In the genomic region with DNA sequence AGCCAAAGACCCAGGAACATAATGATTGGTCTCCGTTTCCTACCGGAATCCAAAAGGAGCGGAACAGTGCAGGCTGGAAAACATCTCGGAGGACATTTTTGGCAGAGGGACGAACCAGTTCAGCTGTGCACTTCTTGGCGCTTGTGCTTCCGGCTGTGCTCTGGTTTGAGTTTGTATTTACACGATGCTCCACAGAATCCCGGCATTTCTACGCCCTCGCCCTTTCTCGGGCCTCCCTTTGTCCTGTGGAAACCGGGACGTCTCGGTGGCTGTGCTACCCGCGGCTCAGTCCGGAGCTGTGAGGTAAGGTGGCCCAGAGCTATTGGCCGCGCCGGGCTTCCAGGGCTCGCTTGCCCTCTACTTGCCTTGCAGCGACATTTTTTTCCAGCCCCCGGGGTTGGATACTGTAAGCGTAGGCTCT, we compare ENCODE assay signal across 8 mouse cellular contexts. TPM values are rescaled to one million over a fixed set of nuclear protein-coding genes. Genes with fewer than 3 reads are reported as not detected.
DNase-seq lines count a peak whose midpoint lies in the region; ATAC-seq and TF ChIP-seq lines count a peak whose summit lies in the region.

Mrps31 (plus strand) TSS at position 80 of the 421 bp plus-strand sequence.

- no peaks in the 10 kb centered on the region for H3K9me3 ChIP-seq in MEL (replicated peaks; ENCODE audit: insufficient read depth, low read length)
- H3K9me3 ChIP-seq in lung, embryonic 16.5 days (ENCODE audit: control insufficient read depth, low read length): no peaks in the 10 kb centered on the region

- peaks cover 19% of the 10 kb centered on the region for H3K79me2 ChIP-seq in MEL (ENCODE audit: control insufficient read depth, insufficient read depth, low read length, poor library complexity)

- TF ChIP-seq RAD21 in MEL (IDR thresholded peaks at IDR 0.05; ENCODE audit: low read depth, low read length): no peak

- DNase-seq in MEL (ENCODE audit: low read depth, low spot score): peak; percentile 97
- DNase-seq in cerebellum, adult 2 months: peak; percentile 87 to 89
- peak; percentile 91 for DNase-seq in forelimb bud, embryonic 11.5 days (ENCODE audit: low read depth, low spot score)
- DNase-seq in layer of hippocampus, adult 9-10 months (ENCODE audit: low spot score): peak; percentile 85
- DNase-seq in ovary, postnatal 10 days (ENCODE audit: low spot score): peak; percentile 53
- peak; percentile 51 to 80 for DNase-seq in thymus, postnatal 10 days (ENCODE audit: low spot score in 2 of 2)

- peak within 1 kb of the TSS; percentile 92 for H3K9ac ChIP-seq in MEL (ENCODE audit: control insufficient read depth, low read depth, low read length, poor library complexity, severe bottlenecking)
- H3K9ac ChIP-seq in lung, embryonic 16.5 days (ENCODE audit: low read length): peak within 1 kb of the TSS; percentile 96

- ATAC-seq in hematopoietic stem cell, adult 5-6 weeks (replicated peaks in 1 of 2; ENCODE audit: insufficient read depth in 1 of 2, low FRiP score in 2 of 2, low TSS enrichment in 1 of 2, low read depth in 1 of 2, poor library complexity in 2 of 2, severe bottlenecking in 2 of 2): peak; percentile 81 to 85
- peak; percentile 94 for ATAC-seq in lung, embryonic 16.5 days (ENCODE audit: low read depth)

- peak within 1 kb of the TSS; percentile 58 for H3K27ac ChIP-seq in MEL (ENCODE audit: control insufficient read depth, low read depth, low read length)
- peak within 1 kb of the TSS; percentile 78; the same call in 1 of the 2 replicates for H3K27ac ChIP-seq in cerebellum, adult 2 months (ENCODE audit: insufficient read depth, low read length)
- H3K27ac ChIP-seq in lung, embryonic 16.5 days (ENCODE audit: low read length): peak within 1 kb of the TSS; percentile 65

- H3K4me1 ChIP-seq in MEL (ENCODE audit: control insufficient read depth in 1 of 2, insufficient read depth in 2 of 2, low read length in 2 of 2): peaks cover 4 to 10% of the 10 kb centered on the region in 2 experiments; a peak in 3 of 4 replicates
- H3K4me1 ChIP-seq in cerebellum, adult 2 months (ENCODE audit: control insufficient read depth, insufficient read depth, low read length): peaks cover 3% of the 10 kb centered on the region
- H3K4me1 ChIP-seq in lung, embryonic 16.5 days (replicated peaks; ENCODE audit: control insufficient read depth, insufficient read depth, low read length): peaks cover 6% of the 10 kb centered on the region

- H3K36me3 ChIP-seq in MEL (ENCODE audit: control insufficient read depth in 1 of 2, insufficient read depth in 2 of 2, low read length in 2 of 2): peaks cover 0 to 18% of the 10 kb centered on the region in 2 experiments
- 0 out of 2 replicates have a peak, but pooled peaks cover 4% of the 10 kb centered on the region for H3K36me3 ChIP-seq in lung, embryonic 16.5 days (ENCODE audit: control insufficient read depth, insufficient read depth, low read length)

- H3K4me2 ChIP-seq in lung, embryonic 16.5 days (ENCODE audit: low read depth, low read length): peak within 1 kb of the TSS; percentile 91

- H3K27me3 ChIP-seq in MEL (ENCODE audit: control insufficient read depth in 1 of 2, insufficient read depth in 2 of 2, low read length in 2 of 2): no peaks in the 10 kb centered on the region
- no peaks in the 10 kb centered on the region for H3K27me3 ChIP-seq in cerebellum, adult 2 months (ENCODE audit: control insufficient read depth, insufficient read depth, low read length)
- H3K27me3 ChIP-seq in lung, embryonic 16.5 days (ENCODE audit: control insufficient read depth, insufficient read depth, low read depth, low read length): no peaks in the 10 kb centered on the region

- peak in 1 of 2 experiments; percentile 50; a peak in 1 of 4 replicates for TF ChIP-seq EP300 in MEL (IDR thresholded peaks at IDR 0.05; ENCODE audit: low read depth in 1 of 2, low read length in 2 of 2)

- TF ChIP-seq POLR2A in MEL (IDR thresholded peaks at IDR 0.05; ENCODE audit: control insufficient read depth in 1 of 2, insufficient read depth in 1 of 2, low read depth in 1 of 2, low read length in 2 of 2, poor library complexity in 1 of 2): peak; percentile 64 to 89; a peak in 3 of 4 replicates
- TF ChIP-seq POLR2A in cerebellum, adult 2 months (IDR thresholded peaks at IDR 0.05; ENCODE audit: borderline replicate concordance, insufficient read depth, low read length): peak; percentile 53; the same call in 1 of the 2 replicates

- no peak for TF ChIP-seq CTCF in MEL (IDR thresholded peaks at IDR 0.05 in 2 of 3, conservative IDR thresholded peaks at IDR 0.05 in 1 of 3; ENCODE audit: control insufficient read depth in 1 of 3, insufficient read depth in 1 of 3, low read depth in 2 of 3, low read length in 3 of 3, poor library complexity in 1 of 3, severe bottlenecking in 1 of 3)
- no peak for TF ChIP-seq CTCF in cerebellum, adult 2 months (IDR thresholded peaks at IDR 0.05; ENCODE audit: borderline replicate concordance, insufficient read depth, low read depth, low read length)

- peak within 1 kb of the TSS; percentile 69 to 98 for H3K4me3 ChIP-seq in MEL (ENCODE audit: control insufficient read depth in 1 of 2, insufficient read depth in 1 of 2, low read depth in 2 of 2, low read length in 2 of 2)
- H3K4me3 ChIP-seq in cerebellum, adult 2 months (replicated peaks; ENCODE audit: insufficient read depth, low read depth, low read length): peak within 1 kb of the TSS; percentile 93
- H3K4me3 ChIP-seq in lung, embryonic 16.5 days (ENCODE audit: low read length): peak within 1 kb of the TSS; percentile 90

- under 1% methylated on average over 25 of the region's 25 CpGs for WGBS in cerebellum, adult 2 months
- under 1% methylated on average over 25 of the region's 25 CpGs for WGBS in lung, embryonic 16.5 days

TF ChIP-seq in MEL, 35 proteins besides CTCF, POLR2A, EP300 and RAD21 (continues in another document):
- TF ChIP-seq SMC3 (IDR thresholded peaks at IDR 0.05; ENCODE audit: low read depth, low read length): 0 out of 2 replicates have a peak, but pooled peaks have one; percentile 16
- TF ChIP-seq ELF1 (IDR thresholded peaks at IDR 0.05; ENCODE audit: low read depth, low read length): peak; percentile 84
- TF ChIP-seq HCFC1 (IDR thresholded peaks at IDR 0.05; ENCODE audit: low read depth, low read length): peak; percentile 96
- TF ChIP-seq MXI1 (IDR thresholded peaks at IDR 0.05; ENCODE audit: low read depth, low read length): peak; percentile 93
- peak; percentile 55; the same call in 1 of the 2 replicates for TF ChIP-seq POLR2AphosphoS2 (IDR thresholded peaks at IDR 0.05; ENCODE audit: low read length)
- TF ChIP-seq MEF2A (IDR thresholded peaks at IDR 0.05; ENCODE audit: extremely low read depth, insufficient replicate concordance, low read depth, low read length, poor library complexity, severe bottlenecking): no peak
- TF ChIP-seq RCOR1 (IDR thresholded peaks at IDR 0.05; ENCODE audit: low read depth, low read length): peak; percentile 49; the same call in 1 of the 2 replicates
- TF ChIP-seq USF1 (IDR thresholded peaks at IDR 0.05; ENCODE audit: low read depth, low read length): 0 out of 2 replicates have a peak, but pooled peaks have one; percentile 33
- TF ChIP-seq MAFK (IDR thresholded peaks at IDR 0.05; ENCODE audit: borderline replicate concordance, low read depth, low read length): no peak
- TF ChIP-seq MYB (IDR thresholded peaks at IDR 0.05; ENCODE audit: low read depth, low read length): no peak
- TF ChIP-seq ZNF384 (IDR thresholded peaks at IDR 0.05; ENCODE audit: low read depth, low read length): no peak
- TF ChIP-seq SIN3A (IDR thresholded peaks at IDR 0.05; ENCODE audit: low read length): peak; percentile 98
- TF ChIP-seq POLR2AphosphoS5 (IDR thresholded peaks at IDR 0.05; ENCODE audit: borderline replicate concordance, low read depth, low read length): no peak
- peak; percentile 84 for TF ChIP-seq E2F4 (IDR thresholded peaks at IDR 0.05; ENCODE audit: borderline replicate concordance, low read depth, low read length)
- peak; percentile 77 for TF ChIP-seq KAT2A (conservative IDR thresholded peaks at IDR 0.05; ENCODE audit: low read depth, low read length)
- no peak; the same call in 1 of the 2 replicates for TF ChIP-seq CHD2 (IDR thresholded peaks at IDR 0.05; ENCODE audit: low read length)
- no peak for TF ChIP-seq USF2 (IDR thresholded peaks at IDR 0.05; ENCODE audit: borderline replicate concordance in 1 of 2, insufficient read depth in 1 of 2, low read depth in 1 of 2, low read length in 2 of 2)
- peak; percentile 78 for TF ChIP-seq TCF12 (IDR thresholded peaks at IDR 0.05; ENCODE audit: low read depth, low read length)
- no peak for TF ChIP-seq TAL1 (IDR thresholded peaks at IDR 0.05; ENCODE audit: low read length)
- peak; percentile 96 for TF ChIP-seq TBP (IDR thresholded peaks at IDR 0.05; ENCODE audit: low read depth, low read length)
- TF ChIP-seq NELFE (IDR thresholded peaks at IDR 0.05; ENCODE audit: low read depth, low read length): peak; percentile 78
- TF ChIP-seq CHD1 (IDR thresholded peaks at IDR 0.05; ENCODE audit: low read depth, low read length): no peak
- peak; percentile 77 for TF ChIP-seq MAX (IDR thresholded peaks at IDR 0.05; ENCODE audit: low read length)
- peak; percentile 83; the same call in 1 of the 2 replicates for TF ChIP-seq JUND (IDR thresholded peaks at IDR 0.05; ENCODE audit: low read depth, low read length)
- no peak; the same call in 1 of the 2 replicates for TF ChIP-seq NRF1 (IDR thresholded peaks at IDR 0.05; ENCODE audit: insufficient read depth, low read depth, low read length, poor library complexity, severe bottlenecking)
- no peak for TF ChIP-seq ZMIZ1 (IDR thresholded peaks at IDR 0.05; ENCODE audit: low read depth, low read length)
- no peak for TF ChIP-seq UBTF (IDR thresholded peaks at IDR 0.05; ENCODE audit: borderline replicate concordance, insufficient read depth, low read depth, low read length)
- TF ChIP-seq GABPA (IDR thresholded peaks at IDR 0.05; ENCODE audit: low read depth, low read length): no peak
- no peak for TF ChIP-seq ZKSCAN1 (IDR thresholded peaks at IDR 0.05; ENCODE audit: low read depth, low read length)
- peak; percentile 31; the same call in 1 of the 2 replicates for TF ChIP-seq GATA1 (IDR thresholded peaks at IDR 0.05; ENCODE audit: low read depth, low read length)
- TF ChIP-seq ETS1 (IDR thresholded peaks at IDR 0.05; ENCODE audit: low read depth, low read length): peak; percentile 75; the same call in 1 of the 2 replicates

RNA-seq across cellular contexts. Expression of gene Mrps31, which starts in this region (rescaled TPM):
- 39.9 and 41.0 TPM in 2 replicates for total RNA-seq in MEL (2012; rRNA removed)
- 10 to 100 TPM in 1 of 2 experiments, not detected in 1; 34.0 TPM for polyA plus RNA-seq in MEL (2012; ENCODE audit: insufficient read depth in 1 of 2, insufficient read length in 2 of 2, low read depth in 1 of 2, low replicate concordance in 2 of 2, missing spikeins in 1 of 2)
- 21.7 and 22.5 TPM in 2 replicates for polyA plus RNA-seq in cerebellum, adult 2 months (2012; rRNA removed)
- total RNA-seq in hematopoietic stem cell, adult 5-6 weeks (2017): 23.8 and 31.4 TPM in 2 replicates
- 35.0 and 37.6 TPM in 2 replicates for polyA plus RNA-seq in lung, embryonic 16.5 days (2015; fragmentation: Nextera tagmentation; extraction: Ambion mirVana)

Comparison
In these comparisons a context has a peak if more than half of its experiments do, and no peak if none do; other contexts are left out.
1. Peak in every context shown above with its lines: DNase-seq, ATAC-seq, H3K4me3 ChIP-seq and H3K27ac ChIP-seq.